Mouse (Mus musculus) kidney, postnatal 0 days (tissue): ENCODE data around the gene Nrarp. TPM values are rescaled to one million over a fixed set of nuclear protein-coding genes. Genes with fewer than 3 reads are reported as not detected.

Source experiments
- ATAC-seq: fragments of 200-750 bp; cut with Nextera tagmentation; replicated peaks from 2 replicates; pipeline ENCODE4 v1.8.0; 2017; ENCODE audit warnings: low read depth, moderate number of reproducible peaks, moderate TSS enrichment, moderate library complexity; ENCODE audit not compliant: low FRiP score
- DNase-seq: peaks from one replicate; pipeline ENCODE4 v3.0.0-alpha.2; 2016; ENCODE audit warnings: low spot score
- H3K27ac ChIP-seq: fragments of 300-500 bp; sonication (generic); 2 replicates; pipeline ENCODE4 v1.5.1; 2014; ENCODE audit warnings: mild to moderate bottlenecking
- H3K27me3 ChIP-seq: fragments of 300-500 bp; sonication (generic); 2 replicates; pipeline ENCODE4 v1.6.1; 2014; ENCODE audit warnings: low read length, mixed read lengths; ENCODE audit not compliant: insufficient read depth
- H3K36me3 ChIP-seq: fragments of 300-500 bp; sonication (generic); 2 replicates; pipeline ENCODE4 v1.6.1; 2014; ENCODE audit warnings: low read length, mixed read lengths; ENCODE audit not compliant: insufficient read depth
- H3K4me1 ChIP-seq: fragments of 300-500 bp; sonication (generic); replicated peaks from 2 replicates; pipeline ENCODE4 v1.6.1; 2014; ENCODE audit warnings: antibody characterized with exemption, low read length, mixed read lengths; ENCODE audit not compliant: insufficient read depth
- H3K4me2 ChIP-seq: fragments of 300-500 bp; sonication (generic); 2 replicates; pipeline ENCODE4 v1.6.1; 2014; ENCODE audit warnings: mild to moderate bottlenecking, low read length, moderate library complexity, mixed read lengths
- H3K4me3 ChIP-seq: fragments of 300-500 bp; sonication (generic); replicated peaks from 2 replicates; pipeline ENCODE4 v1.5.1; 2014; ENCODE audit warnings: low read depth, low read length
- H3K9ac ChIP-seq: fragments of 300-500 bp; sonication (generic); 2 replicates; pipeline ENCODE4 v1.6.1; 2014; ENCODE audit warnings: low read depth, low read length
- H3K9me3 ChIP-seq: fragments of 300-500 bp; sonication (generic); replicated peaks from 2 replicates; pipeline ENCODE4 v1.6.1; 2016; ENCODE audit warnings: low read length, inconsistent platforms, mixed read lengths
- CTCF ChIP-seq: IDR thresholded peaks from 2 replicates; pipeline ENCODE4 v1.5.1; 2016; ENCODE audit warnings: antibody characterized with exemption, low read depth, mild to moderate bottlenecking, moderate library complexity
- WGBS: fragments of 180-500 bp; shearing (Covaris S2); extraction: QIAGEN DNeasy Blood & Tissue Kit; methylation state at CpG from one replicate; pipeline ENCODE4 v1.1.7; 2014; 5-methylcytosine and 5-hydroxymethylcytosine counted together
- polyA plus RNA-seq: library from polyadenylated mRNA; unstranded; fragments of >200 nt; fragmentation: Nextera tagmentation; extraction: Ambion mirVana; gene quantifications from 2 replicates; pipeline ENCODE4 v1.2.1, GENCODE M21; 2015

Nrarp gene
- polyA plus RNA-seq, 1 experiment from 2014 or later = 21.6 TPM

DNA sequence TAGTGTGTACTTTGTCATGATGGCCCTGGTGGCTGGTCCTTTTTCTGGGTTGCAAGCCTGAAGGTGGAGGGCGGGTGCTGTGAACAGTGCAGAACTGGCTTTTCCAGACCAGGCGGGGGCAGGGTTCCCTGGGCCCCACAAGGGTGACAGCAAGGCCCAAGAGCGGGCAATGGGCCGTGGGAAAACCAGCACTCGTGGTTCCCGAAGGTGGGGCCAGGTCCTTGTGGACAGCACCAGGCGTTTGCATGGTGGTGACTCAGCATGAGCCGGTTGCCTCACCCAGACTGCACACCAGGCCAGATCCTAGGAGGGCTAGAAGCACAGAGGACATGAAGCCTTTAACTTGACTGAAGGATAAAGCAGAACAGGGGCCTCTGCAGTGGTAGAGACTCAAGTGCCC, 7.9 kb upstream of the Nrarp start:
- H3K36me3 ChIP-seq = no peaks in the 10 kb centered on the region
- TF ChIP-seq CTCF = no peak
- no peak overlapping the region for H3K9ac ChIP-seq
- H3K9me3 ChIP-seq = no peaks in the 10 kb centered on the region
- DNase-seq (no peak), ATAC-seq (no peak)
- WGBS = 40% methylated on average over 8 of the region's 8 CpGs
- peaks cover 36% of the 10 kb centered on the region for H3K4me1 ChIP-seq
- H3K4me3 ChIP-seq = no peak overlapping the region
- H3K4me2 ChIP-seq = no peak overlapping the region
- no peak overlapping the region for H3K27ac ChIP-seq
- no peaks in the 10 kb centered on the region for H3K27me3 ChIP-seq

DNA sequence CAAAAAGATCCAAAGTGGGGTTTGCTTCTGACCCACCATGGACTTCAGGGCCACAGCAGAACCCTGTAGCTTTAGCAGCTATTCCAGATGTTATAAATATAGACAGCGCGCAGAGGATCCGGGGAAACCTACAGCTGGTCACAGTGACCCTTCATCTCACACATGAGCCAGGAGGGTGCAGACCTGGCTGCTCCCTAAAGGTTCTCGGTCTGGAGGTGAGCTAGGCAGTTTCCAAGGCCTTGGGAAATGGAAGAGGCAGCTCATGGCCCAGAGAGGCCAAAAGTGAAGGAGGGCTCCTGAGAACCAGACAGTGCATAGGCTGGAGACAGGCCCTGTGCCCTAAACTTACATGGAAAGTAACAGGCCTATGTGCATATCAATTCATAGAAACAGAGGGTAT, 6.7 kb upstream of the Nrarp start:
- peaks cover 46% of the 10 kb centered on the region for H3K4me1 ChIP-seq
- no peak for ATAC-seq
- no peak for DNase-seq

DNA sequence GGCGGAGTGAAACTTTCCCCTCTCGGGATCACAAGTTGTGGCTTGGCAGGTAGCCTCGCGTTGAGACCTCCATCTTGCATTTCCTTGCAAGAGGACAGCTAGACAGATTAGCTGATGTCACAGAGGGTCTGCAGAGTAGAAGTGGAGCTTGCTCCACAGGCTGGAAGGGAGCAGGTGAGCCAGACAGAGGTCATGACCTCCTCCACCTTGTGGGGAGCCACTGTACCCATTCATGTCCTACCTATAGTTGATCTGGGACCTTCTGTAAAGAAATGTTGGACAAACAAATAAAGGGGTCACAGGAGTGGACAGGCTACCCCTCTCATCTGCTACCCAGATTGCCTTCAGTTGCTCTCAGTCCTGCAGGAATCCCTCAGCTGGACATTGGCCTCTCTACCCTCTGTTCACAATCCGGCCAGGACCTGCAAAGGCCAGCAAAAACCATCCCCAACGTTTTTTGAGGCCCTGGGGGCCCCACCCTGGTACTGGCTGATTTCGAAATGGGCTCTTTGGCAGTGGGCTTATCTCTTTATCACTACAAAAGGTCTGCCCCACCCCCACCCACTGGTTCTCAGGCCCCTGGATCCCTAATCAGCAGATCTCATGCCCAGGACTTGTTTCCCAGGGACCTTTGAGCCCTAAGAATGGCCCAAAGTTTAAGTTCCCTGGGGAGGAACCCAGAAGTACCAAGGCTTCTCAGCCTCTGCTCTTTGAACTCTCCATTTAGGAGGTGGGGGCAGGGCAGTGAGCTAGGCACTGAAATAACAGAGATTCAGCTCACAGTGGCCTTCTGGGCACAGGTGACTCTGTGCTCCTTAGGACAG, 5.5 kb upstream of the Nrarp start:
- WGBS = 51% methylated on average over 7 of the region's 7 CpGs
- DNase-seq (no peak), ATAC-seq (no peak)
- Histone ChIP-seq H3K9ac (no peak overlapping the region), H3K27me3 (no peaks in the 10 kb centered on the region), H3K4me2 (no peak overlapping the region), H3K4me1 (peaks cover 37% of the 10 kb centered on the region), H3K27ac (peak overlapping the region; percentile 27; the same call in 1 of the 2 replicates), H3K36me3 (no peaks in the 10 kb centered on the region), H3K4me3 (no peak overlapping the region), H3K9me3 (no peaks in the 10 kb centered on the region)
- no peak for TF ChIP-seq CTCF

More for the DNA sequence above, 6.7 kb upstream of the Nrarp start:
- no peak for TF ChIP-seq CTCF
- Histone ChIP-seq H3K27ac (no peak overlapping the region), H3K9ac (no peak overlapping the region), H3K27me3 (no peaks in the 10 kb centered on the region), H3K4me2 (no peak overlapping the region), H3K36me3 (no peaks in the 10 kb centered on the region), H3K4me3 (no peak overlapping the region), H3K9me3 (no peaks in the 10 kb centered on the region)
- WGBS = 90% methylated on average over 4 of the region's 4 CpGs

DNA sequence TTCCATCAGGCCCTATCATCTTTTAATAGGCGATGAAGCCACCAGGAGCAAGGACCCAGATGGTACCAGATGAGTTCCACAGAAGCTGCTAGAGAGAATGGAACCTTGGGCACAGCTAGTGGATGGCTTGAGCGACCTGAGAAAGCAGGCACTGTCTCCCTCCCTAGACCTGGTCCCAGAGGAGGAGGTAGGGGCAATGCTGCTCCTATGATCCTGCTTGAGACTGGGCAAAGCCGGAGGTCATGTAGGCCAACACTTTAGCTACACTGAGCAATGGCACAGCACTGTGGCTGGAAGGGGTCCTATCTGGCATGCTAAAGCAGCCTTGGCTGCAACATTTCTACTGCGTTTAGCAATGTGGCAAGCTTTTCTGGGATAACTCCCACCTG, 4.9 kb upstream of the Nrarp start:
- ATAC-seq = no peak
- Histone ChIP-seq H3K36me3 (no peaks in the 10 kb centered on the region), H3K27ac (peak overlapping the region; percentile 27; the same call in 1 of the 2 replicates), H3K4me3 (no peak overlapping the region), H3K4me2 (no peak overlapping the region), H3K27me3 (no peaks in the 10 kb centered on the region), H3K9me3 (no peaks in the 10 kb centered on the region), H3K9ac (no peak overlapping the region), H3K4me1 (peaks cover 32% of the 10 kb centered on the region)
- WGBS = 84% methylated on average over 4 of the region's 4 CpGs
- TF ChIP-seq CTCF = no peak
- DNase-seq = no peak

DNA sequence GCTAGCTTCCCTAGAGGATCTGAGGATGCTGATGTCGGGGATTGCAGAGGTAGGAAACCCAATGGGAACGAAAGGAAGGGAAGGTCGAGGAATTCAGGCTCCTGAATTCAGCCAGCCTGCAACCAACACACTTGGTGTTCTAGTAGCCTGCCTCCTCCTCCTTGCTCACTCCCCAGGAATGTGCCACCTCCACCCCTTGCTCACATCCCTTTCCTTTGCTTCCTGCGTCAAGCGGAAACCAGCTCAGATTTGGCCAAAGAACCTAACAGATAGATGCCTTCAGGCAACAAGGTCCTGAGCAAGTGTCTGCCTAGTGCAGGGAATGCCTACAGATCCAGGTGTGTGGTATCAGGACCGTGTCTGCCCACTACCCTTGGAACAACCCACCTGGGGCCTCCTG, 4.0 kb upstream of the Nrarp start:
- peaks cover 32% of the 10 kb centered on the region for H3K4me1 ChIP-seq
- DNase-seq (peak; percentile 34), ATAC-seq (no peak)
- WGBS = 38% methylated on average over 6 of the region's 6 CpGs
- peak overlapping the region; percentile 4; the same call in 1 of the 2 replicates for H3K4me2 ChIP-seq
- H3K9me3 ChIP-seq = no peaks in the 10 kb centered on the region
- H3K27me3 ChIP-seq = no peaks in the 10 kb centered on the region
- no peak overlapping the region for H3K9ac ChIP-seq
- H3K4me3 ChIP-seq = no peak overlapping the region
- no peaks in the 10 kb centered on the region for H3K36me3 ChIP-seq
- no peak for TF ChIP-seq CTCF
- H3K27ac ChIP-seq = peak overlapping the region; percentile 68

DNA sequence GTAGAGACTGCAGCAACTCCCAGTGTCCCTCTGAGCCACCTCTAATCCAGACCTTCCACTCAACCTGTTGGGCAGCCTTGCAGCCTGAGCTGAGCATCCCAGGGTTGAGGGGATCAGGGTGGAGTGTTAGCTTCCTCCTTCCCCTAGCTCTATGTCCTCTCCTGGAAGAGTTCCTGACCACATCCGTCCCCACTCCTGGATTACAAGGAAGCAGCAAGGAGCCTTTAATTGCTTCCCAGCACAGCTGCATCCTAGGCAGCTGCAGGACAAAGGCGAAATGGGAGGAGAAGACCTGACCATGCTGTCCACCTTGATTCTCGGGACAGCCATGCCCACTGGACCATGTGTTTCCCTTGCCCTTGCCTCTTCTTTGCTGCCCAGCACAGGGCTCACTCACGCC, 3.5 kb upstream of the Nrarp start:
- no peak overlapping the region for H3K9ac ChIP-seq
- H3K4me1 ChIP-seq = peaks cover 32% of the 10 kb centered on the region
- peak overlapping the region; percentile 4; the same call in 1 of the 2 replicates for H3K4me2 ChIP-seq
- H3K27ac ChIP-seq = peak overlapping the region; percentile 68
- H3K4me3 ChIP-seq = no peak overlapping the region
- 16% methylated on average over 4 of the region's 4 CpGs for WGBS
- DNase-seq = peak; percentile 21
- H3K9me3 ChIP-seq = no peaks in the 10 kb centered on the region
- H3K27me3 ChIP-seq = no peaks in the 10 kb centered on the region
- no peak for TF ChIP-seq CTCF
- ATAC-seq = no peak
- H3K36me3 ChIP-seq = no peaks in the 10 kb centered on the region
